Mouse (Mus musculus) CH12.LX (cell line): Measurements from ENCODE around the gene Tada2a. TPM values are rescaled to one million over a fixed set of nuclear protein-coding genes. Genes with fewer than 3 reads are reported as not detected.

ENCODE experiments used
- DNase-seq: peaks from one replicate; pipeline ENCODE4 v3.0.0-alpha.2; 2013; ENCODE audit errors: extremely low read depth
- H3K27ac ChIP-seq: 2 replicates; pipeline ENCODE4 v1.5.1; 2012; ENCODE audit warnings: low read depth, mild to moderate bottlenecking, control low read depth, moderate library complexity; ENCODE audit not compliant: insufficient read depth
- H3K27me3 ChIP-seq: replicated peaks from 2 replicates; pipeline ENCODE3; 2012; ENCODE audit warnings: inconsistent platforms
- H3K36me3 ChIP-seq, 2 experiments: replicated peaks in 1 of 2; 2 replicates each; pipeline versions ENCODE3 to v1.6.1; 2012; ENCODE audit warnings: inconsistent platforms in 1 of 2, low read length in 1 of 2, mild to moderate bottlenecking in 1 of 2, mixed read lengths in 1 of 2, moderate library complexity in 1 of 2; ENCODE audit not compliant: control insufficient read depth in 1 of 2, insufficient read depth in 1 of 2
- H3K4me1 ChIP-seq, 2 experiments: 2 replicates each; pipeline ENCODE4 v1.6.1; 2012; ENCODE audit warnings: inconsistent platforms in 1 of 2, moderate library complexity in 1 of 2; ENCODE audit not compliant: insufficient read depth in 2 of 2, control insufficient read depth in 1 of 2
- H3K4me2 ChIP-seq: 2 replicates; pipeline ENCODE4 v1.6.1; 2012; ENCODE audit warnings: low read depth, mild to moderate bottlenecking, control low read depth; ENCODE audit not compliant: poor library complexity, insufficient read depth, severe bottlenecking
- H3K4me3 ChIP-seq, 3 experiments: fragments of 150-350 bp in 1 of 3; sonication (generic) in 1 of 3; replicated peaks in 1 of 3; 2 replicates each; pipeline versions ENCODE3 to v1.5.1; 2011 to 2012; ENCODE audit warnings: low read depth in 2 of 3, low read length in 2 of 3, mild to moderate bottlenecking in 2 of 3, moderate library complexity in 2 of 3, control low read depth in 1 of 3, improper control_type of control experiment in 1 of 3, inconsistent platforms in 1 of 3, mixed read lengths in 1 of 3; ENCODE audit not compliant: poor library complexity in 1 of 3
- H3K79me2 ChIP-seq: replicated peaks from 2 replicates; pipeline ENCODE4 v1.6.1; 2012; ENCODE audit warnings: mild to moderate bottlenecking, moderate library complexity; ENCODE audit not compliant: control insufficient read depth, poor library complexity, insufficient read depth, severe bottlenecking; ENCODE audit errors: extremely low read depth
- H3K9ac ChIP-seq: 2 replicates; pipeline ENCODE4 v1.6.1; 2012; ENCODE audit warnings: low read depth, mild to moderate bottlenecking, control low read depth, moderate library complexity; ENCODE audit not compliant: insufficient read depth
- H3K9me3 ChIP-seq: replicated peaks from 2 replicates; pipeline ENCODE3; 2012; ENCODE audit warnings: low read length, inconsistent platforms, mixed read lengths
- BHLHE40 ChIP-seq: IDR thresholded peaks from 2 replicates; pipeline ENCODE4 v1.6.1; 2011; ENCODE audit warnings: mild to moderate bottlenecking, low read depth, low read length, improper control_type of control experiment
- CHD1 ChIP-seq: IDR thresholded peaks from 2 replicates; pipeline ENCODE4 v1.6.1; 2012; ENCODE audit warnings: low read depth, low read length, improper control_type of control experiment, inconsistent platforms
- CTCF ChIP-seq, 2 experiments: IDR thresholded peaks in 1 of 2; conservative IDR thresholded peaks in 1 of 2; 2 replicates each; pipeline ENCODE4 v1.5.1; 2011 to 2012; ENCODE audit warnings: low read depth in 2 of 2, low read length in 2 of 2, improper control_type of control experiment in 1 of 2, inconsistent platforms in 1 of 2, mild to moderate bottlenecking in 1 of 2, moderate library complexity in 1 of 2
- ELF1 ChIP-seq: IDR thresholded peaks from 2 replicates; pipeline ENCODE4 v1.6.1; 2014; ENCODE audit warnings: low read depth, mild to moderate bottlenecking, inconsistent platforms, low read length, improper control_type of control experiment
- GABPA ChIP-seq: IDR thresholded peaks from 2 replicates; pipeline ENCODE4 v1.6.1; 2012; ENCODE audit warnings: low read depth, low read length, improper control_type of control experiment, inconsistent platforms; ENCODE audit not compliant: insufficient replicate concordance
- JUN ChIP-seq: IDR thresholded peaks from 2 replicates; pipeline ENCODE4 v1.6.1; 2011; ENCODE audit warnings: low read depth, mild to moderate bottlenecking, low read length, improper control_type of control experiment, moderate library complexity; ENCODE audit not compliant: insufficient read depth
- JUND ChIP-seq: conservative IDR thresholded peaks from 2 replicates; pipeline ENCODE4 v1.6.1; 2011; ENCODE audit warnings: low read depth, low read length, improper control_type of control experiment
- MAFK ChIP-seq: IDR thresholded peaks from 2 replicates; pipeline ENCODE4 v1.6.1; 2011; ENCODE audit warnings: low read length, improper control_type of control experiment; ENCODE audit not compliant: insufficient replicate concordance
- MAX ChIP-seq: IDR thresholded peaks from 2 replicates; pipeline ENCODE4 v1.6.1; 2011; ENCODE audit warnings: low read length, improper control_type of control experiment
- MAZ ChIP-seq: IDR thresholded peaks from 2 replicates; pipeline ENCODE4 v1.6.1; 2012; ENCODE audit warnings: low read depth, mild to moderate bottlenecking, inconsistent platforms, low read length, improper control_type of control experiment, moderate library complexity
- MXI1 ChIP-seq: IDR thresholded peaks from 2 replicates; pipeline ENCODE4 v1.6.1; 2011; ENCODE audit warnings: mild to moderate bottlenecking, low read depth, low read length, improper control_type of control experiment
- PAX5 ChIP-seq: IDR thresholded peaks from 2 replicates; pipeline ENCODE4 v1.6.1; 2012; ENCODE audit warnings: low read length, inconsistent platforms, mixed read lengths
- POLR2A ChIP-seq: IDR thresholded peaks from 2 replicates; pipeline ENCODE4 v1.6.1; 2011; ENCODE audit warnings: low read depth, mild to moderate bottlenecking, improper control_type of control experiment, low read length
- RAD21 ChIP-seq: IDR thresholded peaks from 2 replicates; pipeline ENCODE4 v1.6.1; 2011; ENCODE audit warnings: low read depth, mild to moderate bottlenecking, low read length, improper control_type of control experiment, moderate library complexity
- RCOR1 ChIP-seq: conservative IDR thresholded peaks from 2 replicates; pipeline ENCODE4 v1.6.1; 2012; ENCODE audit warnings: low read depth, mild to moderate bottlenecking, inconsistent platforms, low read length, improper control_type of control experiment
- SIN3A ChIP-seq: IDR thresholded peaks from 2 replicates; pipeline ENCODE4 v1.6.1; 2012; ENCODE audit warnings: low read length, improper control_type of control experiment, inconsistent platforms
- SMC3 ChIP-seq: IDR thresholded peaks from 2 replicates; pipeline ENCODE4 v1.6.1; 2011; ENCODE audit warnings: low read depth, low read length, improper control_type of control experiment
- TBP ChIP-seq: conservative IDR thresholded peaks from 2 replicates; pipeline ENCODE4 v1.6.1; 2011; ENCODE audit warnings: low read depth, low read length, improper control_type of control experiment
- TCF12 ChIP-seq: IDR thresholded peaks from 2 replicates; pipeline ENCODE4 v1.6.1; 2014; ENCODE audit warnings: low read depth, mild to moderate bottlenecking, inconsistent platforms, low read length, improper control_type of control experiment
- USF1 ChIP-seq: IDR thresholded peaks from 2 replicates; pipeline ENCODE4 v1.6.1; 2014; ENCODE audit warnings: low read depth, mild to moderate bottlenecking, inconsistent platforms, low read length, improper control_type of control experiment
- USF2 ChIP-seq: conservative IDR thresholded peaks from 2 replicates; pipeline ENCODE4 v1.6.1; 2011; ENCODE audit warnings: low read depth, low read length, improper control_type of control experiment
- ZC3H11A ChIP-seq: IDR thresholded peaks from 2 replicates; pipeline ENCODE4 v1.6.1; 2012; ENCODE audit warnings: low read depth, mild to moderate bottlenecking, inconsistent platforms, low read length, improper control_type of control experiment
- ZMIZ1 ChIP-seq: IDR thresholded peaks from 2 replicates; pipeline ENCODE4 v1.6.1; 2012; ENCODE audit warnings: low read depth, mild to moderate bottlenecking, inconsistent platforms, low read length, improper control_type of control experiment
- dilution Hi-C: fragments of 300-500 bp; cut with MboI; formaldehyde crosslinking; loops from 2 replicates; pipeline ENCODE4 v1.14.3; 2020; ENCODE audit warnings: low sequenced_read_pairs; ENCODE audit not compliant: extremely low pct_unique_long_range_greater_than_20kb, extremely low pct_ligation_motif_present
- in situ Hi-C: fragments of 300-500 bp; cut with MboI; formaldehyde crosslinking; loops from 3 replicates; pipeline ENCODE4 v1.14.3; 2019; ENCODE audit warnings: low sequenced_read_pairs, low pct_ligation_motif_present, low pct_unique_long_range_greater_than_20kb, mixed read lengths
- polyA plus RNA-seq: library from polyadenylated mRNA; unstranded; fragments of >175 nt; gene quantifications from 2 replicates; pipeline ENCODE4 v1.2.1, GENCODE M21; 2012; ENCODE audit warnings: low read depth; ENCODE audit not compliant: insufficient read length
- total RNA-seq, 2 experiments: library from RNA; depleted of rRNA; stranded (reverse); fragments of 300-350 nt in 1 of 2; fragments of >200 nt in 1 of 2; gene quantifications; 2 replicates each; pipeline ENCODE4 v1.2.3; 2012 to 2014

Gene Tada2a
- total and polyA plus RNA-seq, 3 experiments: 34.1 to 66.1 (median 37.5) TPM

DNA sequence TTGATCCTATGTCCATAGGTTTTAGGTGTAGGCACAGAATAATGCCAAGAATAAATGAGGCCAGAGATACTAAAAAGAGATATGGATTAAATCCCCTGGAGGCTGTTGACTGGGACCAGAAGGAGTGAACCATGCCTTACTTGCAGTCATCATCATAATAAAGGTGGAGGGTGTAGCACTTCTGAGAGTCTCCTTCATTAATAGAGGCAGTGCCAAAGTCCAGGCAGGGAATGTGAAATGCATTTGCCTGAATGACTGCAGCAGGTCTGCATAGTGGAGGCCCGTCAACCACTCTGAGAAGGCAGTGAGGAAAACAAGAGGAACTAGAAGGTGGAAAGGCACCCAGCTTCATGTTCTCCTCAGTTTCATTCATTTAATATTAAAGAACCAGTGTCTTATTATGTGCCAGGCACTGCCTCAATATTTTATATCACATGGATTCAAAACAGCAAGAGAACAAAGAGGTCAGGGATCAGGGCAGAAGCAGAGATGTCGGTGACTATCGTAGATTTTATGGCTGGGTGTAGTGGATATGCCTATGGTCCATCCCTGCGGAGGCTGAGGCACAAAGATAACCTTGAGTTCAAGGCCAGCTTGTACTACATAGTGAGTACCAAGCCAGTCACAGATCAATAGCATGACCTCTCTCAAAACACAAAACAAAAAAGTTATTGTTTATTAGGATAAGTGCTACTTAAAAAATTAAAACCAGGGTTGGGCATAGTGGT, 27.3 kb upstream of the Tada2a start:
- dilution Hi-C loops: no loop called here
- Histone ChIP-seq H3K4me1 (peaks cover 0 to 5% of the 10 kb centered on the region in 2 experiments; a peak in 2 of 4 replicates), H3K79me2 (no peaks in the 10 kb centered on the region), H3K36me3 (no peaks in the 10 kb centered on the region)
- TF ChIP-seq JUND (no peak), RCOR1 (no peak), SIN3A (no peak), MAX (no peak), USF2 (no peak), USF1 (no peak), MAFK (no peak), GABPA (no peak), ELF1 (no peak), MAZ (no peak), PAX5 (no peak), CHD1 (no peak), ZMIZ1 (no peak), MXI1 (no peak), BHLHE40 (no peak), ZC3H11A (no peak), TCF12 (no peak), TBP (no peak), RAD21 (no peak)
- TF ChIP-seq, all 38 proteins: peak for 0
- no peak overlapping the region for H3K4me3 ChIP-seq
- no peak overlapping the region for H3K9ac ChIP-seq
- no peak overlapping the region for H3K4me2 ChIP-seq
- DNase-seq: no peak
- H3K9me3 ChIP-seq: no peaks in the 10 kb centered on the region
- H3K27ac ChIP-seq: no peak overlapping the region
- H3K27me3 ChIP-seq: no peaks in the 10 kb centered on the region
- in situ Hi-C loops: loop anchor here (25.0 kb wide), 1 partner anchor 656 kb away; the partner anchor contains the start of gene Mrm1

GRCm38 (mm10) chr11:84150884-84151283, 21.5 kb upstream of the Tada2a start:
- Histone ChIP-seq H3K4me1 (no peaks in the 10 kb centered on the region), H3K4me3 (no peak overlapping the region), H3K36me3 (no peaks in the 10 kb centered on the region), H3K27ac (no peak overlapping the region), H3K79me2 (no peaks in the 10 kb centered on the region), H3K27me3 (peaks cover 11% of the 10 kb centered on the region), H3K9ac (no peak overlapping the region)
- in situ Hi-C loops: loop anchor here (25.0 kb wide), 1 partner anchor 661 kb away; the partner anchor contains the start of gene Mrm1
- TF ChIP-seq CTCF (conservative IDR thresholded peaks at IDR 0.05 in 1 of 2, IDR thresholded peaks at IDR 0.05 in 1 of 2; ENCODE audit: low read depth in 2 of 2, low read length in 2 of 2) (peak; percentile 39 to 68), POLR2A (no peak), RAD21 (peak; percentile 43), SMC3 (peak; percentile 35), ZC3H11A (no peak), JUN (no peak)
- TF ChIP-seq, all 38 proteins: peak for 3
- dilution Hi-C loops: no loop called here
- peak; percentile 45 for DNase-seq
- H3K4me2 ChIP-seq: no peak overlapping the region
- H3K9me3 ChIP-seq: no peaks in the 10 kb centered on the region
